Mouse (Mus musculus): ENCODE measurements around the gene Gm11627. TPM values are rescaled to one million over a fixed set of nuclear protein-coding genes. Genes with fewer than 3 reads are reported as not detected.

Gm11627 gene
- polyA plus RNA-seq, 1 experiment from 2014 or later: 10.8 TPM

GRCm38 (mm10) chr11:102580034-102580330 lies 721 bp upstream of the Gm11627 start:
- 50% methylated on average over 3 of the region's 3 CpGs for WGBS
- Histone ChIP-seq H3K27me3 (ENCODE audit: insufficient read depth, low read length) (peaks cover 4% of the 10 kb centered on the region; the same call in 1 of the 2 replicates), H3K9ac (replicated peaks; ENCODE audit: low read length) (peak overlapping the region; percentile 67), H3K4me2 (replicated peaks; ENCODE audit: low read depth, low read length) (peak overlapping the region; percentile 59), H3K4me3 (ENCODE audit: low read length) (peak overlapping the region; percentile 45), H3K9me3 (ENCODE audit: low read length) (no peaks in the 10 kb centered on the region), H3K27ac (ENCODE audit: low read length) (peak overlapping the region; percentile 91), H3K36me3 (ENCODE audit: insufficient read depth, low read length) (no peaks in the 10 kb centered on the region), H3K4me1 (ENCODE audit: insufficient read depth, low read length) (peaks cover 35% of the 10 kb centered on the region)
- ATAC-seq (ENCODE audit: low FRiP score, low TSS enrichment): no peak

- Histone ChIP-seq H3K4me1 (ENCODE audit: insufficient read depth, low read length) (peaks cover 36% of the 10 kb centered on the region), H3K9me3 (ENCODE audit: low read length) (no peaks in the 10 kb centered on the region), H3K27ac (ENCODE audit: low read length) (peak overlapping the region; percentile 91), H3K27me3 (ENCODE audit: insufficient read depth, low read length) (peaks cover 4% of the 10 kb centered on the region; the same call in 1 of the 2 replicates), H3K9ac (replicated peaks; ENCODE audit: low read length) (peak overlapping the region; percentile 67), H3K36me3 (ENCODE audit: insufficient read depth, low read length) (no peaks in the 10 kb centered on the region), H3K4me3 (ENCODE audit: low read length) (peak overlapping the region; percentile 45), H3K4me2 (replicated peaks; ENCODE audit: low read depth, low read length) (peak overlapping the region; percentile 59)
- WGBS: 8% methylated on average over 27 of the region's 27 CpGs
- ATAC-seq (ENCODE audit: low FRiP score, low TSS enrichment): peak; percentile 66
Observed at GRCm38 (mm10) chr11:102578341-102579118, 731 bp downstream of the Gm11627 start.

- no peaks in the 10 kb centered on the region for H3K9me3 ChIP-seq (ENCODE audit: low read length)
- peaks cover 21% of the 10 kb centered on the region for H3K4me1 ChIP-seq (ENCODE audit: insufficient read depth, low read length)
- no peak overlapping the region for H3K9ac ChIP-seq (replicated peaks; ENCODE audit: low read length)
- ATAC-seq (ENCODE audit: low FRiP score, low TSS enrichment): no peak
- H3K27ac ChIP-seq (ENCODE audit: low read length): no peak overlapping the region
- no peak overlapping the region for H3K4me2 ChIP-seq (replicated peaks; ENCODE audit: low read depth, low read length)
- no peaks in the 10 kb centered on the region for H3K27me3 ChIP-seq (ENCODE audit: insufficient read depth, low read length)
- H3K4me3 ChIP-seq (ENCODE audit: low read length): no peak overlapping the region
- WGBS: 66% methylated on average over 13 of the region's 13 CpGs
- H3K36me3 ChIP-seq (ENCODE audit: insufficient read depth, low read length): no peaks in the 10 kb centered on the region
Observed at GRCm38 (mm10) chr11:102576050-102576754, 3.1 kb downstream of the Gm11627 start.

- Histone ChIP-seq H3K4me1 (ENCODE audit: insufficient read depth, low read length) (peaks cover 15% of the 10 kb centered on the region), H3K4me2 (replicated peaks; ENCODE audit: low read depth, low read length) (no peak overlapping the region), H3K9me3 (ENCODE audit: low read length) (no peaks in the 10 kb centered on the region), H3K4me3 (ENCODE audit: low read length) (no peak overlapping the region), H3K27ac (ENCODE audit: low read length) (no peak overlapping the region), H3K27me3 (ENCODE audit: insufficient read depth, low read length) (no peaks in the 10 kb centered on the region), H3K9ac (replicated peaks; ENCODE audit: low read length) (no peak overlapping the region), H3K36me3 (ENCODE audit: insufficient read depth, low read length) (no peaks in the 10 kb centered on the region)
- WGBS: 82% methylated on average over 1 of the region's 1 CpGs
- no peak for ATAC-seq (ENCODE audit: low FRiP score, low TSS enrichment)
Observed at GRCm38 (mm10) chr11:102575034-102575433, 4.2 kb downstream of the Gm11627 start.

- Histone ChIP-seq H3K27ac (ENCODE audit: low read length) (no peak overlapping the region), H3K36me3 (ENCODE audit: insufficient read depth, low read length) (no peaks in the 10 kb centered on the region)
Observed at GRCm38 (mm10) chr11:102572866-102573663, 6.2 kb downstream of the Gm11627 start.

GRCm38 (mm10) chr11:102568756-102569377 lies 10.4 kb downstream of the Gm11627 start:
- no peak overlapping the region for H3K27ac ChIP-seq (ENCODE audit: low read length)
- no peaks in the 10 kb centered on the region for H3K36me3 ChIP-seq (ENCODE audit: insufficient read depth, low read length)
- H3K9me3 ChIP-seq (ENCODE audit: low read length): no peaks in the 10 kb centered on the region
- no peak overlapping the region for H3K9ac ChIP-seq (replicated peaks; ENCODE audit: low read length)
- no peaks in the 10 kb centered on the region for H3K27me3 ChIP-seq (ENCODE audit: insufficient read depth, low read length)
- H3K4me3 ChIP-seq (ENCODE audit: low read length): no peak overlapping the region
- no peak for ATAC-seq (ENCODE audit: low FRiP score, low TSS enrichment)
- peaks cover 5% of the 10 kb centered on the region; the same call in 1 of the 2 replicates for H3K4me1 ChIP-seq (ENCODE audit: insufficient read depth, low read length)
- WGBS: 72% methylated on average over 7 of the region's 7 CpGs
- H3K4me2 ChIP-seq (replicated peaks; ENCODE audit: low read depth, low read length): no peak overlapping the region

More at GRCm38 (mm10) chr11:102572866-102573663, 6.2 kb downstream of the Gm11627 start:
- Histone ChIP-seq H3K9ac (replicated peaks; ENCODE audit: low read length) (peak overlapping the region; percentile 75), H3K9me3 (ENCODE audit: low read length) (no peaks in the 10 kb centered on the region), H3K4me3 (ENCODE audit: low read length) (peak overlapping the region; percentile 53), H3K27me3 (ENCODE audit: insufficient read depth, low read length) (no peaks in the 10 kb centered on the region), H3K4me2 (replicated peaks; ENCODE audit: low read depth, low read length) (peak overlapping the region; percentile 75), H3K4me1 (ENCODE audit: insufficient read depth, low read length) (peaks cover 6% of the 10 kb centered on the region; the same call in 1 of the 2 replicates)
- WGBS: 12% methylated on average over 18 of the region's 18 CpGs
- peak; percentile 90 for ATAC-seq (ENCODE audit: low FRiP score, low TSS enrichment)

- no peak for ATAC-seq (ENCODE audit: low FRiP score, low TSS enrichment)
- Histone ChIP-seq H3K9ac (replicated peaks; ENCODE audit: low read length) (no peak overlapping the region), H3K4me2 (replicated peaks; ENCODE audit: low read depth, low read length) (no peak overlapping the region), H3K4me1 (ENCODE audit: insufficient read depth, low read length) (peaks cover under 1% of the 10 kb centered on the region; the same call in 1 of the 2 replicates), H3K36me3 (ENCODE audit: insufficient read depth, low read length) (no peaks in the 10 kb centered on the region), H3K9me3 (ENCODE audit: low read length) (no peaks in the 10 kb centered on the region), H3K27ac (ENCODE audit: low read length) (no peak overlapping the region), H3K4me3 (ENCODE audit: low read length) (no peak overlapping the region), H3K27me3 (ENCODE audit: insufficient read depth, low read length) (no peaks in the 10 kb centered on the region)
- WGBS: 77% methylated on average over 12 of the region's 12 CpGs
Observed at GRCm38 (mm10) chr11:102568191-102568590, 11.1 kb downstream of the Gm11627 start.

GRCm38 (mm10) chr11:102567723-102568122 lies 11.5 kb downstream of the Gm11627 start:
- H3K9ac ChIP-seq (replicated peaks; ENCODE audit: low read length): no peak overlapping the region
- H3K9me3 ChIP-seq (ENCODE audit: low read length): no peaks in the 10 kb centered on the region
- WGBS: 97% methylated on average over 15 of the region's 15 CpGs
- H3K4me3 ChIP-seq (ENCODE audit: low read length): no peak overlapping the region
- H3K4me2 ChIP-seq (replicated peaks; ENCODE audit: low read depth, low read length): no peak overlapping the region
- H3K4me1 ChIP-seq (ENCODE audit: insufficient read depth, low read length): no peaks in the 10 kb centered on the region
- no peak overlapping the region for H3K27ac ChIP-seq (ENCODE audit: low read length)
- no peaks in the 10 kb centered on the region for H3K27me3 ChIP-seq (ENCODE audit: insufficient read depth, low read length)
- H3K36me3 ChIP-seq (ENCODE audit: insufficient read depth, low read length): no peaks in the 10 kb centered on the region
- ATAC-seq (ENCODE audit: low FRiP score, low TSS enrichment): no peak

- WGBS: 88% methylated on average over 6 of the region's 6 CpGs
- Histone ChIP-seq H3K36me3 (ENCODE audit: insufficient read depth, low read length) (no peaks in the 10 kb centered on the region), H3K9me3 (ENCODE audit: low read length) (no peaks in the 10 kb centered on the region), H3K27me3 (ENCODE audit: insufficient read depth, low read length) (no peaks in the 10 kb centered on the region), H3K4me1 (ENCODE audit: insufficient read depth, low read length) (no peaks in the 10 kb centered on the region), H3K9ac (replicated peaks; ENCODE audit: low read length) (no peak overlapping the region), H3K27ac (ENCODE audit: low read length) (no peak overlapping the region), H3K4me2 (replicated peaks; ENCODE audit: low read depth, low read length) (no peak overlapping the region), H3K4me3 (ENCODE audit: low read length) (no peak overlapping the region)
- no peak for ATAC-seq (ENCODE audit: low FRiP score, low TSS enrichment)
Observed at GRCm38 (mm10) chr11:102567157-102567556, 12.1 kb downstream of the Gm11627 start.
